Mouse (Mus musculus) stomach, embryonic 14.5 days (tissue): ENCODE results near the gene Zglp1. TPM values are rescaled to one million over a fixed set of nuclear protein-coding genes. Genes with fewer than 3 reads are reported as not detected.
"Not testable (repeated sequence)": the region's sequence is repeated elsewhere in the genome, so short reads cannot be mapped to it uniquely, and the experiment has no call there.

Experiments used
- ATAC-seq: fragments of 200-750 bp; cut with Nextera tagmentation; 2 replicates; pipeline ENCODE4 v1.8.0; 2017; ENCODE audit warnings: low read depth, moderate TSS enrichment; ENCODE audit not compliant: insufficient number of reproducible peaks, insufficient read depth, low FRiP score
- H3K27ac ChIP-seq: fragments of 300-500 bp; sonication (generic); 2 replicates; pipeline ENCODE4 v1.5.1; 2014; ENCODE audit warnings: mild to moderate bottlenecking, low read length, moderate library complexity, mixed read lengths
- H3K27me3 ChIP-seq: fragments of 300-500 bp; sonication (generic); 2 replicates; pipeline ENCODE4 v1.6.1; 2014; ENCODE audit warnings: low read length, control low read depth, mixed read lengths; ENCODE audit not compliant: control insufficient read depth, insufficient read depth
- H3K36me3 ChIP-seq: fragments of 300-500 bp; sonication (generic); 2 replicates; pipeline ENCODE4 v1.6.1; 2014; ENCODE audit warnings: mild to moderate bottlenecking, control low read depth, low read length, moderate library complexity, mixed read lengths; ENCODE audit not compliant: control insufficient read depth, insufficient read depth
- H3K4me1 ChIP-seq: fragments of 300-500 bp; sonication (generic); 2 replicates; pipeline ENCODE4 v1.6.1; 2014; ENCODE audit warnings: low read length, control low read depth, mixed read lengths; ENCODE audit not compliant: control insufficient read depth, insufficient read depth
- H3K4me2 ChIP-seq: fragments of 300-500 bp; sonication (generic); replicated peaks from 2 replicates; pipeline ENCODE4 v1.6.1; 2014; ENCODE audit warnings: low read depth, low read length, control low read depth
- H3K4me3 ChIP-seq: fragments of 300-500 bp; sonication (generic); 2 replicates; pipeline ENCODE4 v1.5.1; 2014; ENCODE audit warnings: low read depth, low read length, control low read depth
- H3K9ac ChIP-seq: fragments of 300-500 bp; sonication (generic); replicated peaks from 2 replicates; pipeline ENCODE4 v1.6.1; 2014; ENCODE audit warnings: low read depth, mild to moderate bottlenecking, control low read depth, low read length, moderate library complexity, mixed read lengths
- H3K9me3 ChIP-seq: fragments of 300-500 bp; sonication (generic); 2 replicates; pipeline ENCODE4 v1.6.1; 2016; ENCODE audit warnings: low read depth, low read length, control low read depth; ENCODE audit not compliant: control insufficient read depth
- WGBS: fragments of 180-500 bp; shearing (Covaris S2); extraction: QIAGEN DNeasy Blood & Tissue Kit; methylation state at CpG from one replicate; pipeline ENCODE4 v1.1.7; 2014; 5-methylcytosine and 5-hydroxymethylcytosine counted together
- polyA plus RNA-seq: library from polyadenylated mRNA; unstranded; fragments of >200 nt; fragmentation: Nextera tagmentation; extraction: Ambion mirVana; gene quantifications from 2 replicates; pipeline ENCODE4 v1.2.1, GENCODE M21; 2014

Zglp1 gene
- polyA plus RNA-seq, 1 experiment from 2014 or later: 1.8 TPM

DNA sequence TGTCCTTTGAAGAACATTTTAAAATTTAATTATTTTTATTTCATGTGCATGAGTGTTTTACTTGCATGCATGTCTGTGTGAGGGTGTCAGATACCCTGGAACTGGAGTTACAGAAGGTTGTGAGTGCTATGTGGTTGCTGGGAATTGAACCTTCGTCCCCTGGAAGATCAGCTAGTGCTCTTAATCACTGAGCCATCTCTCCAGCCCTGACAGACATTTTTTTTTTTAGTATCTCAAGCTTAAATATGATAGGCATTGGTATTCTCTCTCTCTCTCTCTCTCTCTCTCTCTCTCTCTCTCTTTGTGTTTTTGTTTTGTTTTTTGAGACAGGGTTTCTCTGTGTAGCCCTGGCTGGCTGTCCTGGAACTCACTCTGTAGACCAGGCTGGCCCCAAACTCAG lies 22.1 kb downstream of the Zglp1 start:
- not testable (repeated sequence) for H3K4me3 ChIP-seq, H3K27ac ChIP-seq
- 53% methylated on average over 1 of the region's 1 CpGs for WGBS

DNA sequence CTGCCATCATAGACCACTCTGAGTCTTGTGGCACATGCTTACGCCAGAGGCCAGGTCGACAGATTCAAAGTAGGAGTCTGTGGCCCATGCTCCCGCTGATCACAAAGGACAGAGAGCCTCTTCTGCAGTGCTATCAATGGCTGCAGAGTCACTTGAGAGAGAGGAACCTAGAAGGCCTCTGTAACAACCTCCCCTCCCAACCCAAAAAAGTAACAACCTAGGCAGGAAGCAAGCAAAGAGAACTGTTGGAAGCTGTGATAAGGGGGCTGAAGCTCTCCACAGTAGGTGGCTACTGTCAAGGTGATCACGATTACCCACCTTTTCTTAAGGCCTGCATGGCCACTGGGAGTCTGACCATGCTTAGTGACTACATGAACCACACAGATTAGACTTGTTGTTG lies 23.3 kb downstream of the Zglp1 start:
- no peak overlapping the region for H3K4me3 ChIP-seq
- 78% methylated on average over 4 of the region's 4 CpGs for WGBS

More for the DNA sequence above, 22.1 kb downstream of the Zglp1 start:
- not testable (repeated sequence) for H3K36me3 ChIP-seq, H3K4me2 ChIP-seq, H3K9me3 ChIP-seq, H3K9ac ChIP-seq, H3K4me1 ChIP-seq, H3K27me3 ChIP-seq, ATAC-seq

DNA sequence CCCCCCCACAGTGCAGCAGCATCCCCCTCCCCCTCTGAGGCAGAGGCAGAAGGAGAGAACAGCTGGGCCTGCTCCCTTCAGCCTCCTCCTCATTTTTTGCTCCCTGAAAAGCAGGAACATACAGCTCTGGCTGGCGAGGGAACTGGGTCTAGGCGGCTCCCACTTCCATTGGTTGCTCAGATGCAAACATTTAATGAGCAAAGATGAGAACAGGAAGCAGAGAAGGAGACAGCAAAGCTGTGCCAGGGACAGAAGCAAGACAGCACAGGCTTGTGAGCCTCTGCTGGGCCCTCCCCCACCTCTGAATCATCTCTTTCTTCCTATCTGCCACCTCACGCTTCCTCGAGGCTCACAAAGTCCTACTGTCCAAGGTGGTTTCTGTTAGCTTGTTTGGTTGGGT lies 25.6 kb downstream of the Zglp1 start:
- H3K36me3 ChIP-seq: no peaks in the 10 kb centered on the region
- no peak overlapping the region for H3K27ac ChIP-seq
- no peak for ATAC-seq
- H3K27me3 ChIP-seq: peaks cover 24% of the 10 kb centered on the region
- peaks cover 11% of the 10 kb centered on the region for H3K4me1 ChIP-seq
- no peaks in the 10 kb centered on the region for H3K9me3 ChIP-seq
- H3K4me3 ChIP-seq: no peak overlapping the region
- WGBS: 35% methylated on average over 4 of the region's 4 CpGs
- H3K4me2 ChIP-seq: no peak overlapping the region
- H3K9ac ChIP-seq: no peak overlapping the region

More for the DNA sequence above, 23.3 kb downstream of the Zglp1 start:
- peaks cover 3% of the 10 kb centered on the region; the same call in 1 of the 2 replicates for H3K4me1 ChIP-seq
- peaks cover 1% of the 10 kb centered on the region; the same call in 1 of the 2 replicates for H3K27me3 ChIP-seq
- no peaks in the 10 kb centered on the region for H3K9me3 ChIP-seq
- H3K9ac ChIP-seq: no peak overlapping the region
- no peaks in the 10 kb centered on the region for H3K36me3 ChIP-seq
- H3K4me2 ChIP-seq: no peak overlapping the region
- ATAC-seq: no peak
- H3K27ac ChIP-seq: no peak overlapping the region

DNA sequence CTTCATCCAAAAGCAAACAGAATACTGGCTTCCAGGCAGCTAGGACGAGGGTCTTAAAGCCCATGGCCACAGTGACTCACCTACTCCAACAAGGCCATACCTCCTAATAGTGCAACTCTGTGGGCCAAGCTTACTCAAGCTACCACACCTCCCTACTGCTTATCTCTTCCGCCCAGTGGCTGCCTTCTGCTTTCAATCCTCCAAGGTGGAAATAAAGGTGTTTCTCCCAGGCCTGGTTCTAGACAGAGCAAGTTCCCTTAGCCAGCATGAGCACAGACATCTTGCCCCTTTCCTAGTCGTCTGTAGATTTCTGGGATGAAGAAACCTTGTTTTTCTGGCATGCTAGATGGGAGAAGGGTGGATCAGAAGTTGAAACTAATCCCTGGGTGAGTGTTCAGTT lies 27.1 kb downstream of the Zglp1 start:
- Histone ChIP-seq H3K4me3 (no peak overlapping the region), H3K9me3 (no peaks in the 10 kb centered on the region), H3K4me2 (no peak overlapping the region), H3K27ac (no peak overlapping the region), H3K27me3 (peaks cover 39% of the 10 kb centered on the region), H3K9ac (no peak overlapping the region), H3K4me1 (peaks cover 13% of the 10 kb centered on the region), H3K36me3 (no peaks in the 10 kb centered on the region)
- no peak for ATAC-seq
- WGBS: 81% methylated on average over 3 of the region's 3 CpGs

DNA sequence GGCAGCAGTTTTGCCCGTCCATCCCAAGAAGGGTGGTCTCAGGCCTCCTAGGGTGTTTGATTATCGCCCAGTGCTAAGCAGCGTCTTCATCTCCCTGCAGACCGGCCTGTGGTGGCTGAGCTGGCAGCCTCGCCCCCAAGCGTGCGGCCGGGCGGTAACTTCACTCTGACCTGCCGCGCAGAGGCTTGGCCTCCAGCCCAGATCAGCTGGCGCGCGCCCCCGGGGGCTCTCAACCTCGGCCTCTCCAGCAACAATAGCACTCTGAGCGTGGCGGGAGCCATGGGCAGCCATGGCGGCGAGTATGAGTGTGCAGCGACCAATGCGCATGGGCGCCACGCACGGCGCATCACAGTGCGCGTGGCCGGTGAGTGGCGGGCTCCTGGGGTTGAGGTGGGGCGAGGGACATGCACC lies 29.4 kb downstream of the Zglp1 start:
- Histone ChIP-seq H3K9me3 (no peaks in the 10 kb centered on the region), H3K4me1 (peaks cover 22% of the 10 kb centered on the region), H3K27me3 (peaks cover 55% of the 10 kb centered on the region), H3K27ac (no peak overlapping the region), H3K36me3 (no peaks in the 10 kb centered on the region), H3K4me2 (peak overlapping the region; percentile 52), H3K4me3 (peak overlapping the region; percentile 30), H3K9ac (no peak overlapping the region)
- no peak for ATAC-seq
- WGBS: 2% methylated on average over 31 of the region's 31 CpGs

DNA sequence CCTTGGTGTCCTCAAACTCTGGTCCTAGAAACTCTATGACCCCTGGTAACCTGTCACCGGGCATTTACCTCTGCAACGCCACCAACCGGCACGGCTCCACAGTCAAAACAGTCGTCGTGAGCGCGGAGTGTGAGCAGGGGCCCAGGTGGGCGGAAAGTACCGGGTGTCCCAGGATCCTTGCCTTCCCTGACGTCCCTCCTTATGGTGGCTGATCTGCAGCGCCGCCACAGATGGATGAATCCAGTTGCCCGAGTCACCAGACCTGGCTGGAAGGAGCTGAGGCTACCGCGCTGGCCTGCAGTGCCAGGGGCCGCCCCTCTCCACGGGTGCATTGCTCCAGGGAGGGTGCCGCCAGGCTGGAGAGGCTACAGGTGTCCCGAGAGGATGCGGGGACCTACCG lies 30.2 kb downstream of the Zglp1 start:
- 4% methylated on average over 22 of the region's 22 CpGs for WGBS
- ATAC-seq: no peak
- Histone ChIP-seq H3K36me3 (no peaks in the 10 kb centered on the region), H3K27me3 (peaks cover 62% of the 10 kb centered on the region), H3K9ac (no peak overlapping the region), H3K4me1 (peaks cover 29% of the 10 kb centered on the region), H3K27ac (no peak overlapping the region), H3K9me3 (no peaks in the 10 kb centered on the region), H3K4me3 (no peak overlapping the region), H3K4me2 (no peak overlapping the region)

DNA sequence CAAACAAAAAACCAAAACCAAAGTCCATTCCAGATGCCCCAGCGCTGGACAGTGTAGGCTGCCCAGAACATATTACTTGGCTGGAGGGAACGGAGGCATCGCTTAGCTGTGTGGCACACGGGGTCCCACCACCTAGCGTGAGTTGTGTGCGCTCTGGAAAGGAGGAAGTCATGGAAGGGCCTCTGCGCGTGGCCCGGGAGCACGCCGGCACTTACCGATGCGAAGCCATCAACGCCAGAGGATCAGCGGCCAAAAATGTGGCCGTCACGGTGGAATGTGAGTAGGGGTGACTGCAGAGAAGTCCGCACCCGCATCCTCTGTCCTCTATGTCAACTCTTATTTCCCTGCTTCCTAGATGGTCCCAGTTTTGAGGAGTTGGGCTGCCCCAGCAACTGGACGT lies 30.7 kb downstream of the Zglp1 start:
- no peak overlapping the region for H3K4me2 ChIP-seq
- ATAC-seq: no peak
- H3K27me3 ChIP-seq: peaks cover 62% of the 10 kb centered on the region
- peaks cover 26% of the 10 kb centered on the region for H3K4me1 ChIP-seq
- no peak overlapping the region for H3K4me3 ChIP-seq
- no peak overlapping the region for H3K27ac ChIP-seq
- WGBS: 10% methylated on average over 20 of the region's 20 CpGs
- H3K9ac ChIP-seq: no peak overlapping the region
- no peaks in the 10 kb centered on the region for H3K36me3 ChIP-seq
- no peaks in the 10 kb centered on the region for H3K9me3 ChIP-seq

DNA sequence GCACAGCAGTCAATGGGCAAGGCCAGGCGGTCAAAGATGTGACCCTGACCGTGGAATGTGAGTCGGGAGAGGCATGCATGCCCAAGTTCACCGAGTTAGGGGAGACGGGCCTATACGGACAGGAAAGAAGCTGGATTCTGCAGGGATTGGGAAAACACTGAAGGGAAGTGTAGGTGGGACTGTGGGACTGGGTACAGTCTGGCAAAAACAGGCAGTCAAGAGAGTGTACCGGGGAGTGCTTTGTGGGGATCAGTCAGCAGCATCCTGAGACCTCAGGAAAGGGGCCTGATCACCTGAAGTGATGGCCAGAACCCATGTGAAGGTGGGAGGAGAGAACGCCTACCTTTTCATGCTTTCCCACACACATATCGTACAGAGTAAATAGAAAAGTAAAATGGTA lies 31.3 kb downstream of the Zglp1 start:
- Histone ChIP-seq H3K9ac (no peak overlapping the region), H3K27me3 (peaks cover 62% of the 10 kb centered on the region), H3K36me3 (no peaks in the 10 kb centered on the region), H3K4me1 (peaks cover 26% of the 10 kb centered on the region), H3K4me2 (no peak overlapping the region), H3K9me3 (no peaks in the 10 kb centered on the region), H3K27ac (no peak overlapping the region), H3K4me3 (0 out of 2 replicates have a peak overlapping the region, but pooled peaks have one; percentile 1)
- no peak for ATAC-seq
- WGBS: 21% methylated on average over 9 of the region's 9 CpGs

DNA sequence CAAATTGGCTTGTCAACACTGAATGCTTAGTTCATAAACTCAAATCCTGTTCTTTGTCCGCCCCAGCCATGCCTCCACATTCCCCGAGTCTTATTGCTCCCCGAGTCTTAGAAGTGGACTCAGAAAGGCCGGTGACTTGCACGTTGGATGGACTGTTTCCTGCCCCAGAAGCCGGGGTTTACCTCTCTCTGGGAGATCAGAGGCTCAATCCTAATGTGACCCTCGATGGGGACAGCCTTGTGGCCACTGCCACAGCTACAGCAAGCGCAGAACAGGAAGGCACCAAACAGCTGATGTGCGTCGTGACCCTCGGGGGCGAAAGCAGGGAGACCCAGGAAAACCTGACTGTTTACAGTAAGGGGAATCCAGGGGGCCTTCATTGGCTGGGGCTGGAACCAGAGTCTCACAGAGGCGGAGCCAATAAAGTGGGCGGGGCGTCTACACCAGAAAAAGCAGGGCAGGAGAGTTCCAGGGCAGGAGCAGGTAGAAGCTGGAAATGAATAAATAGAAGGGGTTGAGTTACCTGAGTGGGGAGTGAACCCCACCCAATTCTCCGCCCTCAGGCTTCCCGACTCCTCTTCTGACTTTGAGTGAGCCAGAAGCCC lies 32.3 kb downstream of the Zglp1 start:
- H3K9ac ChIP-seq: no peak overlapping the region
- no peaks in the 10 kb centered on the region for H3K9me3 ChIP-seq
- H3K27ac ChIP-seq: no peak overlapping the region
- no peaks in the 10 kb centered on the region for H3K36me3 ChIP-seq
- peaks cover 65% of the 10 kb centered on the region for H3K27me3 ChIP-seq
- no peak overlapping the region for H3K4me3 ChIP-seq
- no peak for ATAC-seq
- H3K4me1 ChIP-seq: peaks cover 32% of the 10 kb centered on the region
- WGBS: 5% methylated on average over 17 of the region's 17 CpGs
- no peak overlapping the region for H3K4me2 ChIP-seq
